Mouse (Mus musculus): ENCODE results near the gene Inhbb. TPM values are rescaled to one million over a fixed set of nuclear protein-coding genes. Genes with fewer than 3 reads are reported as not detected.

Gene Inhbb
- polyA plus RNA-seq, 1 experiment from 2014 or later: 1.8 TPM

- 88% methylated on average over 8 of the region's 8 CpGs for WGBS
- Histone ChIP-seq H3K9me3 (replicated peaks; ENCODE audit: control insufficient read depth, low read length, poor library complexity, severe bottlenecking) (no peaks in the 10 kb centered on the region), H3K4me3 (ENCODE audit: low read depth, low read length) (no peak overlapping the region), H3K9ac (ENCODE audit: low read depth, low read length) (no peak overlapping the region), H3K27ac (ENCODE audit: low read length) (no peak overlapping the region), H3K36me3 (ENCODE audit: control insufficient read depth, insufficient read depth, low read length) (no peaks in the 10 kb centered on the region), H3K27me3 (ENCODE audit: control insufficient read depth, insufficient read depth, low read depth, low read length) (peaks cover 16% of the 10 kb centered on the region), H3K4me2 (ENCODE audit: low read length) (no peak overlapping the region), H3K4me1 (ENCODE audit: control insufficient read depth, insufficient read depth, low read length) (peaks cover 3% of the 10 kb centered on the region)
- no peak for ATAC-seq
Observed at GRCm38 (mm10) chr1:119415151-119415550, 6.9 kb downstream of the Inhbb start.

- no peaks in the 10 kb centered on the region for H3K4me1 ChIP-seq (ENCODE audit: control insufficient read depth, insufficient read depth, low read length)
- WGBS: 82% methylated on average over 5 of the region's 5 CpGs
- no peak overlapping the region for H3K9ac ChIP-seq (ENCODE audit: low read depth, low read length)
- H3K27ac ChIP-seq (ENCODE audit: low read length): no peak overlapping the region
- no peak for ATAC-seq
- no peaks in the 10 kb centered on the region for H3K27me3 ChIP-seq (ENCODE audit: control insufficient read depth, insufficient read depth, low read depth, low read length)
- H3K36me3 ChIP-seq (ENCODE audit: control insufficient read depth, insufficient read depth, low read length): no peaks in the 10 kb centered on the region
- H3K9me3 ChIP-seq (replicated peaks; ENCODE audit: control insufficient read depth, low read length, poor library complexity, severe bottlenecking): no peaks in the 10 kb centered on the region
- H3K4me2 ChIP-seq (ENCODE audit: low read length): no peak overlapping the region
- H3K4me3 ChIP-seq (ENCODE audit: low read depth, low read length): no peak overlapping the region
Observed at GRCm38 (mm10) chr1:119410661-119411060, 11.4 kb downstream of the Inhbb start.

GRCm38 (mm10) chr1:119409599-119410168 lies 12.4 kb downstream of the Inhbb start:
- Histone ChIP-seq H3K4me2 (ENCODE audit: low read length) (no peak overlapping the region), H3K9ac (ENCODE audit: low read depth, low read length) (no peak overlapping the region), H3K36me3 (ENCODE audit: control insufficient read depth, insufficient read depth, low read length) (no peaks in the 10 kb centered on the region), H3K4me1 (ENCODE audit: control insufficient read depth, insufficient read depth, low read length) (no peaks in the 10 kb centered on the region), H3K4me3 (ENCODE audit: low read depth, low read length) (no peak overlapping the region), H3K27ac (ENCODE audit: low read length) (no peak overlapping the region), H3K9me3 (replicated peaks; ENCODE audit: control insufficient read depth, low read length, poor library complexity, severe bottlenecking) (no peaks in the 10 kb centered on the region), H3K27me3 (ENCODE audit: control insufficient read depth, insufficient read depth, low read depth, low read length) (no peaks in the 10 kb centered on the region)
- ATAC-seq: peak; percentile 23; the same call in 1 of the 2 replicates
- WGBS: 60% methylated on average over 5 of the region's 5 CpGs

GRCm38 (mm10) chr1:119409106-119409505 lies 12.9 kb downstream of the Inhbb start:
- no peak overlapping the region for H3K4me2 ChIP-seq (ENCODE audit: low read length)
- H3K9ac ChIP-seq (ENCODE audit: low read depth, low read length): no peak overlapping the region
- H3K9me3 ChIP-seq (replicated peaks; ENCODE audit: control insufficient read depth, low read length, poor library complexity, severe bottlenecking): no peaks in the 10 kb centered on the region
- no peak overlapping the region for H3K27ac ChIP-seq (ENCODE audit: low read length)
- no peaks in the 10 kb centered on the region for H3K36me3 ChIP-seq (ENCODE audit: control insufficient read depth, insufficient read depth, low read length)
- H3K27me3 ChIP-seq (ENCODE audit: control insufficient read depth, insufficient read depth, low read depth, low read length): no peaks in the 10 kb centered on the region
- H3K4me1 ChIP-seq (ENCODE audit: control insufficient read depth, insufficient read depth, low read length): no peaks in the 10 kb centered on the region
- 77% methylated on average over 7 of the region's 7 CpGs for WGBS
- no peak overlapping the region for H3K4me3 ChIP-seq (ENCODE audit: low read depth, low read length)
- ATAC-seq: no peak

- no peaks in the 10 kb centered on the region for H3K36me3 ChIP-seq (ENCODE audit: control insufficient read depth, insufficient read depth, low read length)
- WGBS: 18% methylated on average over 6 of the region's 6 CpGs
- ATAC-seq: peak; percentile 77
- H3K27me3 ChIP-seq (ENCODE audit: control insufficient read depth, insufficient read depth, low read depth, low read length): no peaks in the 10 kb centered on the region
- H3K4me2 ChIP-seq (ENCODE audit: low read length): no peak overlapping the region
- H3K27ac ChIP-seq (ENCODE audit: low read length): no peak overlapping the region
- no peak overlapping the region for H3K9ac ChIP-seq (ENCODE audit: low read depth, low read length)
- no peak overlapping the region for H3K4me3 ChIP-seq (ENCODE audit: low read depth, low read length)
- H3K4me1 ChIP-seq (ENCODE audit: control insufficient read depth, insufficient read depth, low read length): no peaks in the 10 kb centered on the region
- H3K9me3 ChIP-seq (replicated peaks; ENCODE audit: control insufficient read depth, low read length, poor library complexity, severe bottlenecking): no peaks in the 10 kb centered on the region
Observed at GRCm38 (mm10) chr1:119407691-119408315, 14.2 kb downstream of the Inhbb start.

GRCm38 (mm10) chr1:119404798-119405197 lies 17.2 kb downstream of the Inhbb start:
- Histone ChIP-seq H3K27me3 (ENCODE audit: control insufficient read depth, insufficient read depth, low read depth, low read length) (no peaks in the 10 kb centered on the region), H3K36me3 (ENCODE audit: control insufficient read depth, insufficient read depth, low read length) (no peaks in the 10 kb centered on the region), H3K27ac (ENCODE audit: low read length) (no peak overlapping the region), H3K4me2 (ENCODE audit: low read length) (no peak overlapping the region), H3K9me3 (replicated peaks; ENCODE audit: control insufficient read depth, low read length, poor library complexity, severe bottlenecking) (no peaks in the 10 kb centered on the region), H3K4me3 (ENCODE audit: low read depth, low read length) (no peak overlapping the region), H3K4me1 (ENCODE audit: control insufficient read depth, insufficient read depth, low read length) (no peaks in the 10 kb centered on the region), H3K9ac (ENCODE audit: low read depth, low read length) (no peak overlapping the region)
- 39% methylated on average over 3 of the region's 3 CpGs for WGBS
- no peak for ATAC-seq

- H3K9ac ChIP-seq (ENCODE audit: low read depth, low read length): no peak overlapping the region
- ATAC-seq: no peak
- H3K9me3 ChIP-seq (replicated peaks; ENCODE audit: control insufficient read depth, low read length, poor library complexity, severe bottlenecking): no peaks in the 10 kb centered on the region
- H3K27me3 ChIP-seq (ENCODE audit: control insufficient read depth, insufficient read depth, low read depth, low read length): no peaks in the 10 kb centered on the region
- 82% methylated on average over 4 of the region's 4 CpGs for WGBS
- no peak overlapping the region for H3K27ac ChIP-seq (ENCODE audit: low read length)
- H3K4me1 ChIP-seq (ENCODE audit: control insufficient read depth, insufficient read depth, low read length): no peaks in the 10 kb centered on the region
- no peaks in the 10 kb centered on the region for H3K36me3 ChIP-seq (ENCODE audit: control insufficient read depth, insufficient read depth, low read length)
- no peak overlapping the region for H3K4me3 ChIP-seq (ENCODE audit: low read depth, low read length)
- H3K4me2 ChIP-seq (ENCODE audit: low read length): no peak overlapping the region
Observed at GRCm38 (mm10) chr1:119404341-119404740, 17.7 kb downstream of the Inhbb start.

GRCm38 (mm10) chr1:119401249-119401648 lies 20.8 kb downstream of the Inhbb start:
- Histone ChIP-seq H3K36me3 (ENCODE audit: control insufficient read depth, insufficient read depth, low read length) (no peaks in the 10 kb centered on the region), H3K27me3 (ENCODE audit: control insufficient read depth, insufficient read depth, low read depth, low read length) (no peaks in the 10 kb centered on the region), H3K27ac (ENCODE audit: low read length) (no peak overlapping the region), H3K9me3 (replicated peaks; ENCODE audit: control insufficient read depth, low read length, poor library complexity, severe bottlenecking) (no peaks in the 10 kb centered on the region), H3K4me1 (ENCODE audit: control insufficient read depth, insufficient read depth, low read length) (no peaks in the 10 kb centered on the region), H3K4me2 (ENCODE audit: low read length) (no peak overlapping the region), H3K9ac (ENCODE audit: low read depth, low read length) (no peak overlapping the region), H3K4me3 (ENCODE audit: low read depth, low read length) (no peak overlapping the region)
- WGBS: 68% methylated on average over 4 of the region's 4 CpGs
- ATAC-seq: no peak

- H3K4me1 ChIP-seq (ENCODE audit: control insufficient read depth, insufficient read depth, low read length): no peaks in the 10 kb centered on the region
- no peak overlapping the region for H3K9ac ChIP-seq (ENCODE audit: low read depth, low read length)
- no peak overlapping the region for H3K4me2 ChIP-seq (ENCODE audit: low read length)
- no peak for ATAC-seq
- 70% methylated on average over 2 of the region's 2 CpGs for WGBS
- H3K36me3 ChIP-seq (ENCODE audit: control insufficient read depth, insufficient read depth, low read length): no peaks in the 10 kb centered on the region
- H3K27ac ChIP-seq (ENCODE audit: low read length): no peak overlapping the region
- H3K4me3 ChIP-seq (ENCODE audit: low read depth, low read length): no peak overlapping the region
- H3K27me3 ChIP-seq (ENCODE audit: control insufficient read depth, insufficient read depth, low read depth, low read length): no peaks in the 10 kb centered on the region
- H3K9me3 ChIP-seq (replicated peaks; ENCODE audit: control insufficient read depth, low read length, poor library complexity, severe bottlenecking): no peaks in the 10 kb centered on the region
Observed at GRCm38 (mm10) chr1:119398640-119399039, 23.4 kb downstream of the Inhbb start.
